Mouse (Mus musculus) small intestine, adult 2 months (tissue): ENCODE measurements at regions not wholly inside any gene's neighbourhood (a gene's known extent, or its start where the extent isn't known, plus 50 kb on each side); places are given as distances from the start of the nearest gene placed in this dataset.
"Not testable (repeated sequence)": the region's sequence is repeated elsewhere in the genome, so short reads cannot be mapped to it uniquely, and the experiment has no call there.

ENCODE experiments used
- H3K27ac ChIP-seq: fragments of 200-500 bp; 2 replicates; pipeline ENCODE4 v1.5.1; 2012; ENCODE audit warnings: low read depth, low read length, control low read depth, inconsistent platforms; ENCODE audit not compliant: insufficient read depth
- H3K27me3 ChIP-seq: fragments of 200-500 bp; 2 replicates; pipeline ENCODE4 v1.6.1; 2012; ENCODE audit warnings: mild to moderate bottlenecking, moderate library complexity, low read length, inconsistent platforms; ENCODE audit not compliant: control insufficient read depth, insufficient read depth
- H3K36me3 ChIP-seq: fragments of 200-500 bp; 2 replicates; pipeline ENCODE4 v1.6.1; 2012; ENCODE audit warnings: mild to moderate bottlenecking, low read length, control low read depth, inconsistent platforms; ENCODE audit not compliant: control insufficient read depth, insufficient read depth
- H3K4me1 ChIP-seq: fragments of 200-500 bp; 2 replicates; pipeline ENCODE4 v1.6.1; 2012; ENCODE audit warnings: low read length, inconsistent platforms, mixed read lengths; ENCODE audit not compliant: control insufficient read depth, insufficient read depth, insufficient read length
- H3K4me3 ChIP-seq: fragments of 200-500 bp; 2 replicates; pipeline ENCODE4 v1.5.1; 2012; ENCODE audit warnings: low read depth, mild to moderate bottlenecking, control low read depth, inconsistent platforms, low read length, moderate library complexity
- CTCF ChIP-seq: fragments of 200-500 bp; IDR thresholded peaks from 2 replicates; pipeline ENCODE4 v1.5.1; 2012; ENCODE audit warnings: low read depth, mild to moderate bottlenecking, control low read depth, inconsistent platforms, low read length, moderate library complexity, mixed read lengths; ENCODE audit not compliant: insufficient replicate concordance, insufficient read length; ENCODE audit errors: extremely low read depth
- POLR2A ChIP-seq: fragments of 200-500 bp; IDR thresholded peaks from 2 replicates; pipeline ENCODE4 v1.6.1; 2012; ENCODE audit warnings: low read depth, mild to moderate bottlenecking, control low read depth, inconsistent platforms, low read length, moderate library complexity
- WGBS: fragments of 180-500 bp; shearing (Covaris S2); methylation state at CpG from one replicate; pipeline ENCODE4 v1.1.7; 2018; 5-methylcytosine and 5-hydroxymethylcytosine counted together

- no peak for TF ChIP-seq CTCF
- no peak for TF ChIP-seq POLR2A
- 72% methylated on average over 3 of the region's 3 CpGs for WGBS
- no peak overlapping the region for H3K27ac ChIP-seq
Observed at GRCm38 (mm10) chr14:73444733-73445132, 59.6 kb upstream of the Itm2b start.

GRCm38 (mm10) chr14:73441951-73442716, 57.0 kb upstream of the Itm2b start:
- WGBS: 74% methylated on average over 7 of the region's 7 CpGs
- TF ChIP-seq POLR2A: no peak
- no peak for TF ChIP-seq CTCF
- Histone ChIP-seq H3K27me3 (no peaks in the 10 kb centered on the region), H3K4me3 (no peak overlapping the region), H3K27ac (no peak overlapping the region), H3K4me1 (peaks cover 10% of the 10 kb centered on the region; the same call in 1 of the 2 replicates), H3K36me3 (no peaks in the 10 kb centered on the region)

More at GRCm38 (mm10) chr14:73444733-73445132, 59.6 kb upstream of the Itm2b start:
- Histone ChIP-seq H3K4me3 (no peak overlapping the region), H3K36me3 (no peaks in the 10 kb centered on the region), H3K27me3 (no peaks in the 10 kb centered on the region), H3K4me1 (peaks cover 15% of the 10 kb centered on the region; the same call in 1 of the 2 replicates)

DNA sequence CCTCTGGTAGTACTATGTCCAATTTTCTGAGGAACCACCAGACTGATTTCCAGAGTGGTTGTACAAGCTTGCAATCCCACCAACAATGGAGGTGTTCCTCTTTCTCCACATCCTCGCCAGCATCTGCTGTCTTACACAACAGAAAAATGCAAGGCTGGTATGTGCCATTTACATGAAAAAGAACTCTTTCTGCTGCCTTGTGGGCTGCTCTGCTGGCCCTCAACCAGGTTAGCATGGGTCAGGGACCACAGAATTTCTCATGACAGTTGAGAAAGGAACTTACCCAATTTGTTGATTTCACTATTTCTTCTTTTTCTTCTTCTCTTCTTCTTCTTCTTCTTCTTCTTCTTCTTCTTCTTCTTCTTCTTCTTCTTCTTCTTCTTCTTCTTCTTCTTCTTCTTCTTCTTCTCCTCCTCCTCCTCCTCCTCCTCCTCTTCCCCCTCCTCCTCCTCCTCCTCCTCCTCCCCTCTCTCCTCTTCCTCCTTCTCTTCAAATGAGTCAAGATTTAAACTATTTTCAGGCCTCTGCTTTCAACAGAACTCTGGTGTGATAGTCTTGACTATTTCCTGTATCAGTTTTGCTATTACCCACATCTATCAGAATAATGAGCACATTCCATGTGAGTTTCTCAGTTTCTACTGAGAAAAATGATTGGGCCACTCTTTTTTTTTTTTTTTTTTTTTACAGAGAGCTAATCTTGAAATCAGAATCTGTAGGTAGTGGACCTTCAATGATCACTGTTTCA, 56.3 kb upstream of the Itm2b start:
- not testable (repeated sequence) for H3K27me3 ChIP-seq, H3K36me3 ChIP-seq, H3K27ac ChIP-seq, H3K4me3 ChIP-seq
- WGBS: 83% methylated on average over 1 of the region's 1 CpGs
- H3K4me1 ChIP-seq: peaks cover 10% of the 10 kb centered on the region; the same call in 1 of the 2 replicates

GRCm38 (mm10) chr14:73439802-73440309, 54.8 kb upstream of the Itm2b start:
- Histone ChIP-seq H3K36me3 (no peaks in the 10 kb centered on the region), H3K4me3 (no peak overlapping the region), H3K27ac (no peak overlapping the region), H3K4me1 (peaks cover 3% of the 10 kb centered on the region; the same call in 1 of the 2 replicates), H3K27me3 (no peaks in the 10 kb centered on the region)
- 93% methylated on average over 3 of the region's 3 CpGs for WGBS
- TF ChIP-seq CTCF: no peak
- TF ChIP-seq POLR2A: no peak

GRCm38 (mm10) chr14:73435839-73436238, 50.8 kb upstream of the Itm2b start:
- 70% methylated on average over 4 of the region's 4 CpGs for WGBS
- TF ChIP-seq POLR2A (no peak), CTCF (no peak)
- H3K27me3 ChIP-seq: no peaks in the 10 kb centered on the region

More at GRCm38 (mm10) chr14:73435839-73436238, 50.8 kb upstream of the Itm2b start:
- no peak overlapping the region for H3K4me3 ChIP-seq
- H3K36me3 ChIP-seq: no peaks in the 10 kb centered on the region
- peaks cover 4% of the 10 kb centered on the region; the same call in 1 of the 2 replicates for H3K4me1 ChIP-seq
- H3K27ac ChIP-seq: no peak overlapping the region
